Mouse (Mus musculus) ES-Bruce4 (cell line): ENCODE measurements around the gene Sfrp5. TPM values are rescaled to one million over a fixed set of nuclear protein-coding genes. Genes with fewer than 3 reads are reported as not detected.

Source experiments
- H3K27ac ChIP-seq: 2 replicates; pipeline ENCODE4 v1.5.1; 2012; ENCODE audit warnings: low read length, inconsistent platforms; ENCODE audit not compliant: insufficient read depth
- H3K27me3 ChIP-seq: 2 replicates; pipeline ENCODE4 v1.6.1; 2012; ENCODE audit warnings: mild to moderate bottlenecking, low read length, inconsistent platforms; ENCODE audit not compliant: control insufficient read depth, poor library complexity, insufficient read depth, severe bottlenecking
- H3K36me3 ChIP-seq: 2 replicates; pipeline ENCODE4 v1.6.1; 2012; ENCODE audit warnings: inconsistent platforms, mild to moderate bottlenecking, low read length, moderate library complexity; ENCODE audit not compliant: control insufficient read depth, poor library complexity, insufficient read depth, severe bottlenecking
- H3K4me1 ChIP-seq: one replicate; pipeline ENCODE4 v1.8.1; 2011; ENCODE audit warnings: low read length; ENCODE audit not compliant: control insufficient read depth, insufficient read depth
- H3K4me3 ChIP-seq: 2 replicates; pipeline ENCODE4 v1.5.1; 2011; ENCODE audit warnings: low read depth, mild to moderate bottlenecking, low read length
- H3K9ac ChIP-seq: 2 replicates; pipeline ENCODE4 v1.6.1; 2012; ENCODE audit warnings: low read depth, mild to moderate bottlenecking, inconsistent platforms; ENCODE audit not compliant: poor library complexity, severe bottlenecking
- H3K9me3 ChIP-seq: replicated peaks from 2 replicates; pipeline ENCODE4 v1.6.1; 2012; ENCODE audit warnings: mild to moderate bottlenecking, low read length, inconsistent platforms; ENCODE audit not compliant: control insufficient read depth, poor library complexity, insufficient read depth, severe bottlenecking
- CTCF ChIP-seq: IDR thresholded peaks from one replicate; pipeline ENCODE4 v1.8.1; 2011; ENCODE audit warnings: low read depth, low read length
- EP300 ChIP-seq: IDR thresholded peaks from 2 replicates; pipeline ENCODE4 v1.6.1; 2011; ENCODE audit warnings: low read depth, low read length; ENCODE audit not compliant: insufficient read depth
- POLR2A ChIP-seq: IDR thresholded peaks from one replicate; pipeline ENCODE4 v1.8.1; 2011; ENCODE audit warnings: low read length; ENCODE audit not compliant: insufficient read depth
- polyA plus RNA-seq: library from polyadenylated mRNA; stranded (reverse); fragments of >200 nt; gene quantifications from 2 replicates; pipeline ENCODE4 v1.2.4, GENCODE M21; 2011; ENCODE audit warnings: low read depth; ENCODE audit not compliant: missing spikeins, insufficient read depth, insufficient read length

Sfrp5 gene
- polyA plus RNA-seq, 1 experiment, result 0.42 TPM

DNA sequence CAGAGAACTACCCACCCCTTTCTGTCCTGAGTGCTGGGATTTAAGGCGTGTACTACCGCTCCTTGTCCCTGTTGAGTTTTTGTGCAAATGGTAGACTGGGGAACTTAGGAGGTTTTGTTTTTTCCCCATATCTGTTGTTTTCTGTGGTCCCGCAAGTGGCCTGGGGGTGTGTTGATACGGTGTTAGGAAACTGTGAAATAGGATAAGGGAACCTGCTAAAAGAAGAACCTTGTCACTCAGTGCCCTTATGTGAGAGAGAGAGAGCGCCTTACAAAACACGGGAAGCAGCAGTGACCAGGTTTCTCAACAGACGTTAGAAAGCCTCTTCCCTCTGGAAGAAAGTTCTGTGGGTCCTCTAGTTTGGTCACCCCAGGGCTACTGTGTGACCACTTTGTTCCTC, 25.2 kb downstream of the Sfrp5 start:
- no peaks in the 10 kb centered on the region for H3K27me3 ChIP-seq
- H3K36me3 ChIP-seq, result peaks cover 7% of the 10 kb centered on the region
- no peaks in the 10 kb centered on the region for H3K9me3 ChIP-seq
- no peak overlapping the region for H3K27ac ChIP-seq
- H3K4me1 ChIP-seq, result no peaks in the 10 kb centered on the region
- no peak for TF ChIP-seq CTCF
- H3K4me3 ChIP-seq, result no peak overlapping the region
- H3K9ac ChIP-seq, result no peak overlapping the region

- no peaks in the 10 kb centered on the region for H3K36me3 ChIP-seq
- H3K27me3 ChIP-seq, result no peaks in the 10 kb centered on the region
- no peaks in the 10 kb centered on the region for H3K4me1 ChIP-seq
- TF ChIP-seq POLR2A, result no peak
- no peak for TF ChIP-seq CTCF
- TF ChIP-seq EP300, result no peak
- no peak overlapping the region for H3K27ac ChIP-seq
- peak overlapping the region; percentile 92 for H3K4me3 ChIP-seq
- H3K9me3 ChIP-seq, result no peaks in the 10 kb centered on the region
- H3K9ac ChIP-seq, result peak overlapping the region; percentile 67
Observed at GRCm38 (mm10) chr19:42170025-42170969, 31.8 kb downstream of the Sfrp5 start.

GRCm38 (mm10) chr19:42169322-42169975, 32.6 kb downstream of the Sfrp5 start:
- Histone ChIP-seq H3K9me3 (no peaks in the 10 kb centered on the region), H3K27me3 (no peaks in the 10 kb centered on the region), H3K36me3 (no peaks in the 10 kb centered on the region), H3K4me3 (no peak overlapping the region), H3K4me1 (no peaks in the 10 kb centered on the region), H3K9ac (no peak overlapping the region), H3K27ac (no peak overlapping the region)
- no peak for TF ChIP-seq POLR2A
- TF ChIP-seq EP300, result no peak
- TF ChIP-seq CTCF, result no peak

GRCm38 (mm10) chr19:42167489-42167888, 34.6 kb downstream of the Sfrp5 start:
- Histone ChIP-seq H3K27me3 (no peaks in the 10 kb centered on the region), H3K9me3 (no peaks in the 10 kb centered on the region), H3K36me3 (no peaks in the 10 kb centered on the region), H3K9ac (no peak overlapping the region), H3K4me1 (no peaks in the 10 kb centered on the region), H3K27ac (no peak overlapping the region), H3K4me3 (no peak overlapping the region)
- no peak for TF ChIP-seq EP300
- no peak for TF ChIP-seq POLR2A
- TF ChIP-seq CTCF, result no peak

DNA sequence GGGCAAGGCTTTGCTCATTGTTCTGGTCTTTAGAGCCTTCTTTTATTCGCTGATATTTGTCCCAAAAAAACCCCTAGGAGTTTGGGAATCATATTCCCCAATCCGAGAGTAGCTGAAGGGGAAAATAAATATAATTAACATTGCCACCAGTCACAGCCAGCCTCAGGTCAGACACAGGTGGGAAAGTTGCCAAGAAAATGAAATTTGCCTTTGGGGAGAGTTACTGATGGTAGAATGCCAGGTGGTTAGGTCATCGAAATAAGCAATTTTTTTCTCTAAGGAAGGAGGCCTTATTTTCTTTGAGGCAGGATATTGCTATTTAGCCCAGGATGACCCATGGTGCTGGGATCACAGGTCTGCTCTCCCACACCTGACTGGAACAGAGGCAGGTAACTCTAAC, 35.3 kb downstream of the Sfrp5 start:
- no peaks in the 10 kb centered on the region for H3K36me3 ChIP-seq
- H3K27me3 ChIP-seq, result no peaks in the 10 kb centered on the region
- H3K4me3 ChIP-seq, result no peak overlapping the region
- no peak overlapping the region for H3K27ac ChIP-seq
- no peak overlapping the region for H3K9ac ChIP-seq
- no peak for TF ChIP-seq POLR2A
- TF ChIP-seq EP300, result no peak
- no peak for TF ChIP-seq CTCF
- no peaks in the 10 kb centered on the region for H3K9me3 ChIP-seq
- H3K4me1 ChIP-seq, result no peaks in the 10 kb centered on the region

- Histone ChIP-seq H3K4me3 (no peak overlapping the region), H3K4me1 (no peaks in the 10 kb centered on the region), H3K9ac (no peak overlapping the region), H3K36me3 (no peaks in the 10 kb centered on the region), H3K27ac (no peak overlapping the region), H3K9me3 (no peaks in the 10 kb centered on the region), H3K27me3 (no peaks in the 10 kb centered on the region)
- TF ChIP-seq POLR2A (no peak), EP300 (no peak), CTCF (peak; percentile 96)
Observed at GRCm38 (mm10) chr19:42166130-42166529, 35.9 kb downstream of the Sfrp5 start.
